ENCODE assay signal across 29 mouse cellular contexts in the genomic region with DNA sequence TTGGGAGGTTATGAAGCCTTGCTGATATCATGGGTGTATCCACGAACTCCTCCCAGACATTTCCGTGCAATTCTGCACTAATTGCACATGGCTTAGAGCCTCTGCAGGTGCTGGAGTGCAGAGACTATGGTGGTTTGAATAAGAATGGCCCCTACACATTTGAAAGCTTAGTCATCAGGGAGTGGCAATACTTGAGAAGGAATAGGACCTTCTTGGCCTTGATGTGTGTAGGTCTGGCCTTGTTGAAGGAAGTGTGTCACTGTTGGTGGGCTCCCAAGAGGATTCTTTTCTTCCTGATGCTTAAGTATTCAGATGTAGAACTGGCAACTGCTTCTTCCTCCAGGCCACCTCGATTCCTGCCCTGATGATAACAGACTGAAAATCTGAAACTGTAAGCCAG.
DNase-seq lines count a peak whose midpoint lies in the region; TF ChIP-seq lines count a peak whose summit lies in the region.
"Had no signal": no experiment of that assay in that cellular context is flagged by ENCODE, and none has a peak within 500 bp of the region (broad histone marks: within the 10 kb centered on the region; RNA-seq: fewer than 3 reads in every experiment).

No protein-coding gene starts in this region.

- no peaks in the 10 kb centered on the region for H3K36me3 ChIP-seq in C2C12 (ENCODE audit: control insufficient read depth, insufficient read depth)
- H3K36me3 ChIP-seq: embryonic facial prominence, embryonic 10.5 days; embryonic facial prominence, embryonic 13.5 days; forebrain, embryonic 12.5 days; forebrain, embryonic 15.5 days; G1E; heart, embryonic 13.5 days; hindbrain, embryonic 12.5 days; hindbrain, embryonic 15.5 days had no signal

- H3K4me3 ChIP-seq in C2C12 (ENCODE audit: insufficient read depth, poor library complexity, severe bottlenecking), result no peak overlapping the region
- H3K4me3 ChIP-seq: embryonic facial prominence, embryonic 10.5 days; embryonic facial prominence, embryonic 13.5 days; erythroblast, embryonic 14.5 days; forebrain, embryonic 12.5 days; forebrain, embryonic 15.5 days; gastrocnemius, adult 2 months; heart, embryonic 13.5 days; hindbrain, embryonic 12.5 days; hindbrain, embryonic 15.5 days had no signal

- DNase-seq in 3T3-L1 (ENCODE audit: low read depth, low spot score) (peak; percentile 51), ES-CJ7 (ENCODE audit: low read depth, low spot score) (peak; percentile 95), ZHBTc4 (ENCODE audit: low read depth, low spot score) (peak; percentile 88)
- no peak for DNase-seq in lung, postnatal 25 days (ENCODE audit: low spot score)
- no peak for DNase-seq in frontal cortex, postnatal 14 days (ENCODE audit: low spot score in 2 of 2)
- no peak for DNase-seq in heart, adult 8-10 months (ENCODE audit: low spot score)
- DNase-seq in heart, adult 18-20 months, result no peak
- DNase-seq: adrenal gland, adult 8-10 months; adrenal gland, postnatal 25 days; cerebellum, adult 11-12 months; cerebellum, adult 8-10 months; cerebellum, postnatal 10 days; cerebellum, postnatal 36 days; embryo, embryonic 11 days; gastrocnemius, adult 2 months; gastrocnemius, postnatal 14 days; heart, postnatal 14 days; kidney, adult 2 months had no signal

- no peak for TF ChIP-seq CTCF in C2C12 (IDR thresholded peaks at IDR 0.05; ENCODE audit: control insufficient read depth, insufficient read depth, insufficient read length)

- H3ac ChIP-seq in C2C12 (ENCODE audit: control insufficient read depth, insufficient read length, low read depth), result no peak overlapping the region

- H3K27me3 ChIP-seq in C2C12 (ENCODE audit: control insufficient read depth, insufficient read depth, insufficient read length), result no peaks in the 10 kb centered on the region
- H3K27me3 ChIP-seq: embryonic facial prominence, embryonic 13.5 days; forebrain, embryonic 12.5 days; forebrain, embryonic 15.5 days; heart, embryonic 13.5 days; hindbrain, embryonic 12.5 days; hindbrain, embryonic 15.5 days; Patski had no signal

- no peaks in the 10 kb centered on the region for H3K79me3 ChIP-seq in C2C12 (ENCODE audit: low read depth)

- H3K79me2 ChIP-seq in C2C12 (ENCODE audit: control insufficient read depth, insufficient read depth), result no peaks in the 10 kb centered on the region

TF ChIP-seq in C2C12, 6 proteins besides CTCF, POLR2A, EP300 and RAD21:
- TF ChIP-seq MAX (IDR thresholded peaks at IDR 0.05) (peak; percentile 86), FOSL1 (IDR thresholded peaks at IDR 0.05; ENCODE audit: insufficient read depth, low read length, poor library complexity, severe bottlenecking) (no peak), MYOD1 (IDR thresholded peaks at IDR 0.05; ENCODE audit: control insufficient read depth, insufficient read length, low read depth) (no peak)

Comparison
In these comparisons a context has a peak if more than half of its experiments do, and no peak if none do; other contexts are left out.
1. DNase-seq: peak in 3T3-L1 (single experiment), ES-CJ7 (single experiment) and ZHBTc4 (single experiment); none in lung, postnatal 25 days (single experiment), frontal cortex, postnatal 14 days (0 of 2), heart, adult 8-10 months (single experiment) and heart, adult 18-20 months (0 of 2).